In the genomic region with DNA sequence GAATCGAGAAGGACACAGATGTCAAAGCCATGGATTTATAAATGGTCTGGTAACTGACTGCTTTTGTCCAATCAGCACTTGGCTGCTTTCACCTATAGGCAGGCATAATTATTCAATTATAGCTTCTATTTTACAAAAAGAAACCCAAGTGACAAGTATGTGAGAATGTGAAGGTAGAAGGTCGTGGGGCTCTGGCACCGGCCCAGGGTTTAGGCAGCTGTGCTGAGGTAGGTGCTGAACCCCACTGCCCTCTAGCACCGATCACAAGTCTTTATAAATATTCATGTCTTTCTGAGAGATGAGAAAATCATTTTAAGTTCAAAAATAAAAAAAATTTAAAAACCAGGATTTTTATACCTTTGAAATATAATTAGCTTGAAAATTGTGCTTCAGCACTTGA, we compare ENCODE assay signal across 18 mouse cellular contexts.
"Had no signal": no experiment of that assay in that cellular context is flagged by ENCODE, and none has a peak within 500 bp of the region (broad histone marks: within the 10 kb centered on the region; RNA-seq: fewer than 3 reads in every experiment).

No protein-coding gene starts in this region.

- H3K4me2 ChIP-seq: limb, embryonic 12.5 days; limb, embryonic 15.5 days; liver, embryonic 11.5 days; lung, embryonic 14.5 days; midbrain, embryonic 12.5 days; stomach, embryonic 15.5 days had no signal

- H3K4me1 ChIP-seq: limb, embryonic 12.5 days; limb, embryonic 15.5 days; stomach, embryonic 15.5 days had no signal

- H3K27me3 ChIP-seq: limb, embryonic 12.5 days; limb, embryonic 15.5 days; midbrain, embryonic 12.5 days; stomach, embryonic 15.5 days had no signal

- H3K9ac ChIP-seq: limb, embryonic 12.5 days; limb, embryonic 15.5 days; liver, embryonic 14.5 days; liver, postnatal 0 days; lung, embryonic 14.5 days; midbrain, embryonic 12.5 days; stomach, embryonic 15.5 days had no signal

- DNase-seq: kidney, adult 2 months; kidney, postnatal 14 days; kidney, postnatal 4 days; left cerebral cortex, postnatal 4 days; liver, postnatal 0 days; lung, embryonic 14.5 days; right cerebral cortex, postnatal 25 days; spleen, adult 18-20 months; thymus, postnatal 25 days had no signal

- H3K9me3 ChIP-seq: limb, embryonic 12.5 days; limb, embryonic 15.5 days; midbrain, embryonic 12.5 days; stomach, embryonic 15.5 days had no signal

- ATAC-seq: liver, postnatal 0 days; lung, postnatal 0 days; midbrain, embryonic 16.5 days had no signal

- H3K4me3 ChIP-seq: limb, embryonic 12.5 days; limb, embryonic 15.5 days; midbrain, embryonic 12.5 days; stomach, embryonic 15.5 days had no signal

- H3K27ac ChIP-seq: limb, embryonic 12.5 days; limb, embryonic 15.5 days; liver, embryonic 14.5 days; macrophage; midbrain, embryonic 12.5 days; stomach, embryonic 15.5 days had no signal
